Mouse (Mus musculus): ENCODE measurements around the gene Tekt3. TPM values are rescaled to one million over a fixed set of nuclear protein-coding genes. Genes with fewer than 3 reads are reported as not detected.

The Tekt3 gene
- total RNA-seq, 2 experiments from 2014 or later, result not detected

GRCm38 (mm10) chr11:63143486-63143885, 82.0 kb downstream of the Tekt3 start:
- DNase-seq (ENCODE audit: low spot score in 2 of 2), result no peak

Other genes starting within 250 kb of the Tekt3 start
- gene Trim16, start 241.4 kb upstream of the Tekt3 start, total RNA-seq (2021), result 1 to 10 TPM; 6.4 to 9.8 TPM
- 1 to 10 TPM in 1 of 2 experiments, under 1 TPM in 1; 0.76 to 1.4 TPM for gene Fbxw10, start 214.6 kb upstream of the Tekt3 start, total RNA-seq (2021)
- gene Tvp23b, start 182.2 kb upstream of the Tekt3 start, total RNA-seq (2021), result 10 to 100 TPM; 40.1 to 55.9 TPM
- not detected for gene Cdrt4, start 110.5 kb upstream of the Tekt3 start, total RNA-seq (2021)
- 100 to 1,000 TPM; 106 to 127 TPM for gene Pmp22, start 67.3 kb downstream of the Tekt3 start, total RNA-seq (2021)